In the genomic region with DNA sequence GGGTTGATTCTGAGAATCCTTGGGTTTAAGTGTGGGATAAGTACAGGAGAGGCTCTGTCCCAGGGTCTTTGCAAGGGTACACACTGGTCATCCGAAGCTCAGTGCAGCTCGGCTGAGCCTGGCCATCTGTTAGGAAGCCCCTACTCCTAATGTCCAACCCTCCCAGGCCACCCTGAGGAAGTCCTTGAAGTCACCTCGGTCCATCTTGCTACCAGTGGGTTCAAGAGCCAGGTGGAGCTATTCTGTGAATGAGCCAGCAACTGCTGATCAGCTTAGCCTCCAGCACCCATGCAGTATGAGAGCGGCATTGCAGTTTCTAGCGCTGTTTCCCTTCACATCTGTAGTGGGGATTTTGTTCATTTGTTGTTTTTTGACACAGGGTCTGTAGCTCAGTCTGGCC, we compare ENCODE assay signal across 13 mouse cellular contexts. TPM values are rescaled to one million over a fixed set of nuclear protein-coding genes. Genes with fewer than 3 reads are reported as not detected.
A peak's percentile ranks its signal among the peaks of the same experiment; 100 is the strongest.
DNase-seq lines count a peak whose midpoint lies in the region; ATAC-seq and TF ChIP-seq lines count a peak whose summit lies in the region.
"Had no signal": no experiment of that assay in that cellular context is flagged by ENCODE, and none has a peak within 500 bp of the region (broad histone marks: within the 10 kb centered on the region; RNA-seq: fewer than 3 reads in every experiment).

No protein-coding gene starts in this region.

- DNase-seq in brain, embryonic 14.5 days (ENCODE audit: low read depth) = peak; percentile 37
- no peak for DNase-seq in retina, embryonic 14.5 days (ENCODE audit: low spot score)
- no peak for DNase-seq in layer of hippocampus, adult 18-20 months (ENCODE audit: low spot score in 2 of 2)
- DNase-seq in kidney, adult 11 months = no peak
- DNase-seq: cerebellum, adult 18-20 months had no signal

- H3K27ac ChIP-seq in intestine, postnatal 0 days (ENCODE audit: low read depth, low read length) = peak overlapping the region; percentile 50; the same call in 1 of the 2 replicates
- H3K27ac ChIP-seq in intestine, embryonic 15.5 days = no peak overlapping the region
- peak overlapping the region; percentile 51 for H3K27ac ChIP-seq in forebrain, embryonic 15.5 days (replicated peaks)
- peak overlapping the region; percentile 65 for H3K27ac ChIP-seq in midbrain, embryonic 12.5 days (replicated peaks)
- H3K27ac ChIP-seq: macrophage had no signal

- 68% methylated on average over 5 of the region's 5 CpGs for WGBS in intestine, postnatal 0 days
- 68% methylated on average over 5 of the region's 5 CpGs for WGBS in intestine, embryonic 15.5 days
- 42% methylated on average over 5 of the region's 5 CpGs for WGBS in forebrain, embryonic 15.5 days
- whole genome bisulfite sequencing in midbrain, embryonic 12.5 days = 48% methylated on average over 5 of the region's 5 CpGs

- no peak for TF ChIP-seq POLR2A in brain, embryonic 14.5 days (IDR thresholded peaks at IDR 0.05; ENCODE audit: borderline replicate concordance, extremely low read depth, insufficient read depth, insufficient read length, poor library complexity, severe bottlenecking)

- ATAC-seq in intestine, postnatal 0 days = no peak
- ATAC-seq in intestine, embryonic 15.5 days = no peak
- ATAC-seq in forebrain, embryonic 15.5 days (replicated peaks) = no peak
- ATAC-seq in midbrain, embryonic 12.5 days (ENCODE audit: low FRiP score, low read depth) = no peak

- peaks cover 26% of the 10 kb centered on the region for H3K36me3 ChIP-seq in intestine, postnatal 0 days (ENCODE audit: control insufficient read depth, insufficient read depth)
- H3K36me3 ChIP-seq in intestine, embryonic 15.5 days = peaks cover 22% of the 10 kb centered on the region
- peaks cover 40% of the 10 kb centered on the region for H3K36me3 ChIP-seq in forebrain, embryonic 15.5 days
- H3K36me3 ChIP-seq in midbrain, embryonic 12.5 days = peaks cover 45% of the 10 kb centered on the region

- TF ChIP-seq CTCF in intestine, postnatal 0 days (IDR thresholded peaks at IDR 0.05; ENCODE audit: low read depth) = no peak
- no peak for TF ChIP-seq CTCF in brain, embryonic 14.5 days (IDR thresholded peaks at IDR 0.05; ENCODE audit: borderline replicate concordance, extremely low read depth, insufficient read depth, insufficient read length)

- no peak overlapping the region for H3K9ac ChIP-seq in intestine, postnatal 0 days (ENCODE audit: low read depth, low read length)
- H3K9ac ChIP-seq in intestine, embryonic 15.5 days = no peak overlapping the region
- no peak overlapping the region for H3K9ac ChIP-seq in forebrain, embryonic 15.5 days (replicated peaks)
- peak overlapping the region; percentile 40 for H3K9ac ChIP-seq in midbrain, embryonic 12.5 days (replicated peaks)

- no peaks in the 10 kb centered on the region for H3K27me3 ChIP-seq in intestine, postnatal 0 days (replicated peaks; ENCODE audit: control insufficient read depth, insufficient read depth, low read length)
- H3K27me3 ChIP-seq in intestine, embryonic 15.5 days (replicated peaks) = no peaks in the 10 kb centered on the region
- H3K27me3 ChIP-seq in forebrain, embryonic 15.5 days = no peaks in the 10 kb centered on the region
- no peaks in the 10 kb centered on the region for H3K27me3 ChIP-seq in midbrain, embryonic 12.5 days
- H3K27me3 ChIP-seq: CH12.LX had no signal

- no peaks in the 10 kb centered on the region for H3K9me3 ChIP-seq in intestine, postnatal 0 days (ENCODE audit: control insufficient read depth)
- no peaks in the 10 kb centered on the region for H3K9me3 ChIP-seq in intestine, embryonic 15.5 days
- H3K9me3 ChIP-seq in forebrain, embryonic 15.5 days = no peaks in the 10 kb centered on the region
- no peaks in the 10 kb centered on the region for H3K9me3 ChIP-seq in midbrain, embryonic 12.5 days

- no peak overlapping the region for H3K4me3 ChIP-seq in intestine, postnatal 0 days (ENCODE audit: low read depth, low read length)
- no peak overlapping the region for H3K4me3 ChIP-seq in intestine, embryonic 15.5 days (replicated peaks)
- H3K4me3 ChIP-seq in forebrain, embryonic 15.5 days = no peak overlapping the region
- H3K4me3 ChIP-seq in midbrain, embryonic 12.5 days = no peak overlapping the region

- no peaks in the 10 kb centered on the region; the same call in 1 of the 2 replicates for H3K4me1 ChIP-seq in intestine, postnatal 0 days (replicated peaks; ENCODE audit: control insufficient read depth, insufficient read depth, low read length)
- peaks cover 37% of the 10 kb centered on the region for H3K4me1 ChIP-seq in intestine, embryonic 15.5 days (replicated peaks)
- H3K4me1 ChIP-seq in forebrain, embryonic 15.5 days = peaks cover 72% of the 10 kb centered on the region
- peaks cover 59% of the 10 kb centered on the region for H3K4me1 ChIP-seq in midbrain, embryonic 12.5 days

- no peak overlapping the region for H3K4me2 ChIP-seq in intestine, postnatal 0 days (replicated peaks; ENCODE audit: low read depth)
- no peak overlapping the region for H3K4me2 ChIP-seq in intestine, embryonic 15.5 days (replicated peaks)
- no peak overlapping the region for H3K4me2 ChIP-seq in forebrain, embryonic 15.5 days (replicated peaks)
- H3K4me2 ChIP-seq in midbrain, embryonic 12.5 days (replicated peaks) = peak overlapping the region; percentile 12; the same call in 1 of the 2 replicates

RNA-seq across cellular contexts. Expression of a gene that starts 7.9 kb away (rescaled TPM):
- 2.8 TPM in 2 replicates for polyA plus RNA-seq in intestine, postnatal 0 days (2015; fragmentation: Nextera tagmentation; extraction: Ambion mirVana)
- 9.6 and 11.2 TPM in 2 replicates for polyA plus RNA-seq in intestine, embryonic 15.5 days (2015; fragmentation: Nextera tagmentation; extraction: Ambion mirVana)
- 93.2 and 103 TPM in 2 replicates for polyA plus RNA-seq in brain, embryonic 14.5 days (2012; rRNA removed)
- 50.6 and 55.6 TPM in 2 replicates for polyA plus RNA-seq in forebrain, embryonic 15.5 days (2015; fragmentation: Nextera tagmentation; extraction: Ambion mirVana)
- polyA plus RNA-seq in midbrain, embryonic 12.5 days (2016; fragmentation: Nextera tagmentation; extraction: Ambion mirVana) = 47.8 and 49.9 TPM in 2 replicates
- total RNA-seq in layer of hippocampus, adult 18-20 months (2021) = 1 to 10 TPM; 2.0 to 2.2 TPM

RNA-seq across cellular contexts. Expression of a gene that starts 8.0 kb away (rescaled TPM):
- polyA plus RNA-seq in intestine, postnatal 0 days (2015; fragmentation: Nextera tagmentation; extraction: Ambion mirVana) = 79.5 and 89.2 TPM in 2 replicates
- 75.2 and 89.8 TPM in 2 replicates for polyA plus RNA-seq in intestine, embryonic 15.5 days (2015; fragmentation: Nextera tagmentation; extraction: Ambion mirVana)
- 1.7 and 2.4 TPM in 2 replicates for polyA plus RNA-seq in brain, embryonic 14.5 days (2012; rRNA removed)
- 0.15 and 0.28 TPM in 2 replicates for polyA plus RNA-seq in forebrain, embryonic 15.5 days (2015; fragmentation: Nextera tagmentation; extraction: Ambion mirVana)
- 0.21 and 0.47 TPM in 2 replicates for polyA plus RNA-seq in midbrain, embryonic 12.5 days (2016; fragmentation: Nextera tagmentation; extraction: Ambion mirVana)
- total RNA-seq in layer of hippocampus, adult 18-20 months (2021) = not detected
- total RNA-seq: hematopoietic stem cell, adult 5-6 weeks; left cerebral cortex, postnatal 10 days had no signal
- polyA plus RNA-seq: macrophage had no signal

RNA-seq across cellular contexts. Expression of a gene that starts 12.8 kb away (rescaled TPM):
- polyA plus RNA-seq in intestine, postnatal 0 days (2015; fragmentation: Nextera tagmentation; extraction: Ambion mirVana) = 171 and 183 TPM in 2 replicates
- 188 and 231 TPM in 2 replicates for polyA plus RNA-seq in intestine, embryonic 15.5 days (2015; fragmentation: Nextera tagmentation; extraction: Ambion mirVana)
- 121 and 122 TPM in 2 replicates for polyA plus RNA-seq in brain, embryonic 14.5 days (2012; rRNA removed)
- 169 and 187 TPM in 2 replicates for polyA plus RNA-seq in forebrain, embryonic 15.5 days (2015; fragmentation: Nextera tagmentation; extraction: Ambion mirVana)
- 137 and 152 TPM in 2 replicates for polyA plus RNA-seq in midbrain, embryonic 12.5 days (2016; fragmentation: Nextera tagmentation; extraction: Ambion mirVana)
- total RNA-seq in layer of hippocampus, adult 18-20 months (2021) = 100 to 1,000 TPM; 112 to 113 TPM

RNA-seq across cellular contexts. Expression of a gene that starts 13.5 kb away (rescaled TPM):
- polyA plus RNA-seq in intestine, postnatal 0 days (2015; fragmentation: Nextera tagmentation; extraction: Ambion mirVana) = 17.3 and 19.2 TPM in 2 replicates
- polyA plus RNA-seq in intestine, embryonic 15.5 days (2015; fragmentation: Nextera tagmentation; extraction: Ambion mirVana) = 43.6 and 43.7 TPM in 2 replicates
- polyA plus RNA-seq in brain, embryonic 14.5 days (2012; rRNA removed) = 108 and 113 TPM in 2 replicates
- polyA plus RNA-seq in forebrain, embryonic 15.5 days (2015; fragmentation: Nextera tagmentation; extraction: Ambion mirVana) = 45.8 and 47.6 TPM in 2 replicates
- polyA plus RNA-seq in midbrain, embryonic 12.5 days (2016; fragmentation: Nextera tagmentation; extraction: Ambion mirVana) = 64.7 and 71.2 TPM in 2 replicates
- total RNA-seq in layer of hippocampus, adult 18-20 months (2021) = 100 to 1,000 TPM; 118 to 122 TPM

RNA-seq across cellular contexts. Expression of a gene that starts 30.3 kb away (rescaled TPM):
- 92.5 and 96.5 TPM in 2 replicates for polyA plus RNA-seq in intestine, postnatal 0 days (2015; fragmentation: Nextera tagmentation; extraction: Ambion mirVana)
- polyA plus RNA-seq in intestine, embryonic 15.5 days (2015; fragmentation: Nextera tagmentation; extraction: Ambion mirVana) = 120 TPM in 2 replicates
- 33.2 and 39.5 TPM in 2 replicates for polyA plus RNA-seq in brain, embryonic 14.5 days (2012; rRNA removed)
- 23.4 and 27.5 TPM in 2 replicates for polyA plus RNA-seq in forebrain, embryonic 15.5 days (2015; fragmentation: Nextera tagmentation; extraction: Ambion mirVana)
- 34.3 and 42.8 TPM in 2 replicates for polyA plus RNA-seq in midbrain, embryonic 12.5 days (2016; fragmentation: Nextera tagmentation; extraction: Ambion mirVana)
- total RNA-seq in layer of hippocampus, adult 18-20 months (2021) = 10 to 100 TPM; 36.5 to 40.2 TPM

Comparison
In these comparisons a context has a peak if more than half of its experiments do, and no peak if none do; other contexts are left out.
1. RNA of a gene that starts 8.0 kb away (polyA plus RNA-seq): 79.5 to 89.2 TPM in intestine, postnatal 0 days and 75.2 to 89.8 TPM in intestine, embryonic 15.5 days; 1.7 to 2.4 TPM in brain, embryonic 14.5 days, 0.21 to 0.47 TPM in midbrain, embryonic 12.5 days and 0.15 to 0.28 TPM in forebrain, embryonic 15.5 days; every median in the first group is over 10 times any median in the second.